Mouse (Mus musculus): ENCODE results near the gene Setx.

The Setx gene

DNA sequence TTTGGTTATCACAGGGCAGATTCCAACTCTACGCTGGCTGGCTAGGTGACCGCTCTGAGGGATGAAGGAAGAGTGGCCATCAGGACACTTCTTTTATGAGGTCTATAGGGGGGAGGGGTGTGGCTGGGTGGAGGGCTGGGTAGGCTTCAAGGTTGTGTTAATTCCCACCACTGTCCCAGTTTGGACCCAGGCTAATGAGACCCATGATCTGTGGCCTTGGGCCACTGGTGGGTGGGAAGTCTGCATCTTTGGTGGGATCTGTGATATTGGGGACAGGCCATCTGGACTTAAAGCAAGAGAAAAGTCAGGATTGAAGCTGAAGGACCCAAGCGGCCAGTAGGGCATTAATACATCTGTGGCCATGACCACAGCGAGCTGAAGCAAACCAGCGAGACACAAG, 94.8 kb downstream of the Setx start:
- no peak for DNase-seq

DNA sequence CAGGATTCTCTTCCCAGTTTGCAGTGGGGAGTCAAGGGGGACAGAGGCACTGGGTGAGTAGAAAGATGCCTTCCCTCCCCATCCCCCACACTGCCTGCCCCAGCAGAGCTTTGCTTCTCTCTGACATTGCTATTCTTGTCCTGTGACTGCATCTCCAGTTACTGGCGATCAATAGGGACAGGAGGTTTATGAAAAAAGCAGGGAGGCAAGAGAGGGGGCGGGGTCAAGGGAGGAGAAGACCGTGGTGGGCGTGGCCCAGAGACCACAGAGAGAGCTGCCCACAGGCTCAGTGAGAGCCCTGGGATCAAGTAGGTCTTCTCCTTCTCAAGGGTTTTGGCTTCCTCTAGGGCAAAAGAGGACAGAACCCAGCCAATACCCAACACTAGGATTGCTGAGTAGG, 98.3 kb downstream of the Setx start:
- DNase-seq = no peak

DNA sequence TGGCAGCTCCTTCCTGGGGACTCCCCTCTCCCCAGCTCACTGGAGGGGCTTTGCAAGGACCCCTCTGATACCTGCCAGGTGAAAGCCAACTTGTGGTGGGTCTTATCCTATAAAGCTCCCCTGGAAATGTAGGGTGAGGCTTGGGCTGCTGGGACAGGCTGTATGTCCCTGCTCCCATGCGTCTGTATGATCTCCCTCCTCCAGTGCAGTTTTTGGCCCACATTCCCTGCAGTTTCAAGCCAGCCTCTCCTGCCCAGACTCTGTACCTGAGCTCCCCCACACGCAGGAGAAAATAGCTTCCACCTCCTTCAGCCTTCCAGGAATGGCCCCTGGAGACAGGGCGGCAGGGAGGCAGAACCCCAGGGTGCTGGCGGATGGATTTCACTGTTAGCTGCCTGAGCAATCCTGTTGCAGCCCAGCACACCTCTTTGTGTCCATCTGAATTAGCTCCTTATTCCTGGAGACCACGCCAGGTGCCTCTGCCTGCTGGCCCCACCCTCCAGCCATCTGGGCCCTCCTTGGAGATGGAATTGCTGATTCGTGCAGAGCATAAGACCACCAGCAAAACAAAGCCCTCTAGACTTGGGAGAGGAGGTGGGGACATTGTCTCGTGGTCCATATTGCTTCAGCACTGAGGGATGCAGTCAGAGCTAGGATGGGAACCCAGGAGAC, 99.7 kb downstream of the Setx start:
- no peak for DNase-seq

DNA sequence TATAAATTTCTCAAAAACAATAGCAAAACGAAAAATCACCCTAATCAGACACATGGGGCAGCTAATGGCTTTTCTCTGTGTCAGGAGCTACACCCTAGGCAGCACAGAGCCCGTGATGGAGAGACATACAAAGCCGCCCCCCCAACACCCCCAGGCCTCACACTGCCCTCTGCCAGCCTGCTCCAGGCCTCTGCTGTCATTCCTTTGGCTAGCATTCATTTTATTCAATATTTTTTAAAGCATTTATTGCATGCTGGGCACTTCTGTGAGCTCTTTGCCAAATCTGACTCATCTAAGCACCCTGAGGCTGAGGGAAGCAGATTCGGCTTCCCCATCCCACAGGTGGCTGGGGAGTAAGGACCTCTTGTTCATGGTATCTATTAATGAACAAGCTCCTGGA, 102.7 kb downstream of the Setx start:
- DNase-seq = no peak

DNA sequence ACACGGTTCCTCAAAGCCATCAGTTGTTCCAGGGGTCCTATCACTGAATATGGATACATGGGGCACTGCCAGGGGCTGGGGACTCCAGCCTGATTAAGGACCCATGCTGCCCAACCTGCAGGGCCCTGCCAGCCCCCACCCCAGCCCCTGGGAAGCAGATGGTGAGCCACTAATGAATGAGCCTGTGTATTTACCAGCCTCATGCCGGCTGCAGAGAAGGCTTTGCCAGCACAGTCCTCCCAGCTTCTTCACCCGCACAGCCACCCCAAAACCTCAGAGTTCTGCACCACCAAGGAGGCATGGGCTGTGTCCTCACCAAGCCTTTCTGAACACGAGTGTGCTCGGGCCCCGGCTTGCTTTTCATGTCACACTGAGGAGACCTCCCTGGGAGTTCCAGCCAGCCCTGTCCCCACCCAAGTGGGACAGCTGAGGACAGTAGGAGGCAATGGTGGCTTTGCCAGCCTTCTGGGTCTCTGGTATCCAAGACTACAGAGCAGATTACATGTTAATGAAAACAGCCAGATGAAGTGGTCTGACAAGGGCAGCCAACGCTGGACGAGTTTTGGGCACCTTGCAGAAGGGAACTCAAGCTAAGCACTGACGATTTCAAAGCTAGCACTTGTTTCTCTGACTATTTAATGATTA, 106.3 kb downstream of the Setx start:
- no peak for DNase-seq

Measured in right cerebral cortex, adult 18-20 months (tissue).